Mouse (Mus musculus) heart, adult 8-10 months (tissue): Measurements from ENCODE around the gene Abcg8. TPM values are rescaled to one million over a fixed set of nuclear protein-coding genes. Genes with fewer than 3 reads are reported as not detected.

Source experiments
- total RNA-seq, 4 experiments: library from RNA; stranded (reverse); gene quantifications; 2 replicates each; pipeline ENCODE4 v1.2.4; 2022

Gene Abcg8
- total RNA-seq, 4 experiments from 2014 or later, result 0.16 TPM; not detected in 3

Other genes starting within 250 kb of the Abcg8 start
- gene Thada, start 210.1 kb upstream of the Abcg8 start, total RNA-seq, result 1 to 10 TPM; 8.1 to 8.9 (median 8.6) TPM
- 1 to 10 TPM; 1.3 to 2.4 (median 2.1) TPM for gene Plekhh2, start 164.4 kb upstream of the Abcg8 start, total RNA-seq
- 1 to 10 TPM; 2.5 to 4.9 (median 3.2) TPM for gene Dync2li1, start 49.8 kb upstream of the Abcg8 start, total RNA-seq
- gene Abcg5, start 6.7 kb downstream of the Abcg8 start, total RNA-seq, result not detected
- 100 to 1,000 TPM; 129 to 143 (median 135) TPM for gene Lrpprc, start 114.5 kb downstream of the Abcg8 start, total RNA-seq